Mouse (Mus musculus) hindbrain, embryonic 15.5 days (tissue): ENCODE data around the gene Phactr3. TPM values are rescaled to one million over a fixed set of nuclear protein-coding genes. Genes with fewer than 3 reads are reported as not detected.

ENCODE experiments used
- ATAC-seq: fragments of 200-750 bp; cut with Nextera tagmentation; 2 replicates; pipeline ENCODE4 v1.8.0; 2017; ENCODE audit warnings: low read depth, moderate number of reproducible peaks, moderate TSS enrichment; ENCODE audit not compliant: low FRiP score
- H3K27ac ChIP-seq: fragments of 300-500 bp; sonication (generic); replicated peaks from 2 replicates; pipeline ENCODE4 v1.5.1; 2015; ENCODE audit warnings: mild to moderate bottlenecking, inconsistent platforms
- H3K27me3 ChIP-seq: fragments of 300-500 bp; sonication (generic); 2 replicates; pipeline ENCODE4 v1.6.1; 2015; ENCODE audit warnings: control low read depth, inconsistent platforms
- H3K36me3 ChIP-seq: fragments of 300-500 bp; sonication (generic); 2 replicates; pipeline ENCODE4 v1.6.1; 2015; ENCODE audit warnings: control low read depth, inconsistent platforms
- H3K4me1 ChIP-seq: fragments of 300-500 bp; sonication (generic); replicated peaks from 2 replicates; pipeline ENCODE4 v1.6.1; 2015; ENCODE audit warnings: control low read depth, inconsistent platforms
- H3K4me2 ChIP-seq: fragments of 300-500 bp; sonication (generic); 2 replicates; pipeline ENCODE4 v1.6.1; 2015; ENCODE audit warnings: moderate library complexity, mild to moderate bottlenecking, inconsistent platforms
- H3K4me3 ChIP-seq: fragments of 300-500 bp; sonication (generic); 2 replicates; pipeline ENCODE4 v1.5.1; 2015; ENCODE audit warnings: mild to moderate bottlenecking, inconsistent platforms
- H3K9ac ChIP-seq: fragments of 300-500 bp; sonication (generic); 2 replicates; pipeline ENCODE4 v1.6.1; 2015; ENCODE audit warnings: inconsistent platforms
- H3K9me3 ChIP-seq: fragments of 300-500 bp; sonication (generic); 2 replicates; pipeline ENCODE4 v1.6.1; 2016; ENCODE audit warnings: control low read depth, inconsistent platforms
- WGBS: fragments of 180-500 bp; shearing (Covaris S2); methylation state at CpG from one replicate; pipeline ENCODE4 v1.1.7; 2015; 5-methylcytosine and 5-hydroxymethylcytosine counted together
- polyA plus RNA-seq: library from polyadenylated mRNA; unstranded; fragments of >200 nt; fragmentation: Nextera tagmentation; extraction: Ambion mirVana; gene quantifications from 2 replicates; pipeline ENCODE4 v1.2.1, GENCODE M21; 2015

Phactr3 gene
- polyA plus RNA-seq, 1 experiment from 2014 or later: 54.8 TPM

- ATAC-seq: peak; percentile 40; the same call in 1 of the 2 replicates
- H3K4me3 ChIP-seq: no peak overlapping the region
- H3K27me3 ChIP-seq: no peaks in the 10 kb centered on the region
- 56% methylated on average over 3 of the region's 3 CpGs for WGBS
- no peak overlapping the region for H3K9ac ChIP-seq
- H3K4me2 ChIP-seq: no peak overlapping the region
- no peaks in the 10 kb centered on the region for H3K9me3 ChIP-seq
- H3K27ac ChIP-seq: no peak overlapping the region
- peaks cover 5% of the 10 kb centered on the region; the same call in 1 of the 2 replicates for H3K4me1 ChIP-seq
- H3K36me3 ChIP-seq: no peaks in the 10 kb centered on the region
These were observed 122.6 kb downstream of the Phactr3 start for GRCm38 (mm10) chr2:178241374-178241773.

- ATAC-seq: no peak
- no peaks in the 10 kb centered on the region for H3K9me3 ChIP-seq
- no peak overlapping the region for H3K9ac ChIP-seq
- H3K27ac ChIP-seq: no peak overlapping the region
- peaks cover 5% of the 10 kb centered on the region; the same call in 1 of the 2 replicates for H3K4me1 ChIP-seq
- no peak overlapping the region for H3K4me2 ChIP-seq
- H3K27me3 ChIP-seq: no peaks in the 10 kb centered on the region
- H3K4me3 ChIP-seq: no peak overlapping the region
- 78% methylated on average over 3 of the region's 3 CpGs for WGBS
- no peaks in the 10 kb centered on the region for H3K36me3 ChIP-seq
These were observed 124.2 kb downstream of the Phactr3 start for GRCm38 (mm10) chr2:178242996-178243395.

GRCm38 (mm10) chr2:178244866-178245265 is 126.1 kb downstream of the Phactr3 start:
- H3K4me2 ChIP-seq: no peak overlapping the region
- no peaks in the 10 kb centered on the region for H3K27me3 ChIP-seq
- H3K9me3 ChIP-seq: no peaks in the 10 kb centered on the region
- no peak overlapping the region for H3K4me3 ChIP-seq
- peaks cover 5% of the 10 kb centered on the region; the same call in 1 of the 2 replicates for H3K4me1 ChIP-seq
- H3K9ac ChIP-seq: no peak overlapping the region
- no peaks in the 10 kb centered on the region for H3K36me3 ChIP-seq
- H3K27ac ChIP-seq: no peak overlapping the region
- WGBS: 81% methylated on average over 1 of the region's 1 CpGs
- ATAC-seq: no peak

GRCm38 (mm10) chr2:178245841-178246240 is 127.1 kb downstream of the Phactr3 start:
- no peak overlapping the region for H3K27ac ChIP-seq
- no peaks in the 10 kb centered on the region for H3K36me3 ChIP-seq
- no peak overlapping the region for H3K4me3 ChIP-seq
- WGBS: 84% methylated on average over 5 of the region's 5 CpGs
- H3K9ac ChIP-seq: no peak overlapping the region
- no peaks in the 10 kb centered on the region for H3K9me3 ChIP-seq
- H3K27me3 ChIP-seq: no peaks in the 10 kb centered on the region
- no peak overlapping the region for H3K4me2 ChIP-seq
- H3K4me1 ChIP-seq: peaks cover 5% of the 10 kb centered on the region; the same call in 1 of the 2 replicates
- ATAC-seq: no peak

- Histone ChIP-seq H3K4me3 (no peak overlapping the region), H3K4me2 (no peak overlapping the region), H3K27me3 (no peaks in the 10 kb centered on the region), H3K4me1 (no peaks in the 10 kb centered on the region), H3K36me3 (no peaks in the 10 kb centered on the region), H3K9me3 (no peaks in the 10 kb centered on the region), H3K9ac (no peak overlapping the region), H3K27ac (no peak overlapping the region)
- 55% methylated on average over 4 of the region's 4 CpGs for WGBS
- no peak for ATAC-seq
These were observed 128.0 kb downstream of the Phactr3 start for GRCm38 (mm10) chr2:178246767-178247166.

- no peak overlapping the region for H3K4me2 ChIP-seq
- 77% methylated on average over 8 of the region's 8 CpGs for WGBS
These were observed 128.5 kb downstream of the Phactr3 start for GRCm38 (mm10) chr2:178247274-178247673.

GRCm38 (mm10) chr2:178257117-178257825 is 138.5 kb downstream of the Phactr3 start:
- Histone ChIP-seq H3K4me3 (no peak overlapping the region), H3K27ac (no peak overlapping the region), H3K36me3 (0 out of 2 replicates have a peak, but pooled peaks cover 6% of the 10 kb centered on the region), H3K9ac (no peak overlapping the region), H3K9me3 (no peaks in the 10 kb centered on the region), H3K27me3 (no peaks in the 10 kb centered on the region), H3K4me1 (peaks cover 9% of the 10 kb centered on the region), H3K4me2 (no peak overlapping the region)
- WGBS: 1% methylated on average over 3 of the region's 3 CpGs
- peak; percentile 54 for ATAC-seq

More at GRCm38 (mm10) chr2:178247274-178247673, 128.5 kb downstream of the Phactr3 start:
- no peak overlapping the region for H3K9ac ChIP-seq
- no peaks in the 10 kb centered on the region for H3K36me3 ChIP-seq
- H3K4me1 ChIP-seq: no peaks in the 10 kb centered on the region
- no peaks in the 10 kb centered on the region for H3K9me3 ChIP-seq
- no peak overlapping the region for H3K27ac ChIP-seq
- ATAC-seq: no peak
- H3K27me3 ChIP-seq: no peaks in the 10 kb centered on the region
- no peak overlapping the region for H3K4me3 ChIP-seq

- no peak overlapping the region for H3K27ac ChIP-seq
- no peaks in the 10 kb centered on the region for H3K9me3 ChIP-seq
- no peaks in the 10 kb centered on the region for H3K27me3 ChIP-seq
- WGBS: 0% methylated on average over 1 of the region's 2 CpGs
- H3K9ac ChIP-seq: no peak overlapping the region
- ATAC-seq: no peak
- H3K4me2 ChIP-seq: no peak overlapping the region
- no peak overlapping the region for H3K4me3 ChIP-seq
- peaks cover 9% of the 10 kb centered on the region for H3K4me1 ChIP-seq
- 0 out of 2 replicates have a peak, but pooled peaks cover 6% of the 10 kb centered on the region for H3K36me3 ChIP-seq
These were observed 139.3 kb downstream of the Phactr3 start for GRCm38 (mm10) chr2:178257986-178258555.

- WGBS: 88% methylated on average over 4 of the region's 4 CpGs
- Histone ChIP-seq H3K4me2 (no peak overlapping the region), H3K9ac (no peak overlapping the region), H3K36me3 (0 out of 2 replicates have a peak, but pooled peaks cover 6% of the 10 kb centered on the region), H3K27ac (no peak overlapping the region), H3K27me3 (no peaks in the 10 kb centered on the region), H3K9me3 (no peaks in the 10 kb centered on the region), H3K4me1 (peaks cover 5% of the 10 kb centered on the region; the same call in 1 of the 2 replicates), H3K4me3 (no peak overlapping the region)
- ATAC-seq: no peak
These were observed 144.3 kb downstream of the Phactr3 start for GRCm38 (mm10) chr2:178263055-178263454.

GRCm38 (mm10) chr2:178264389-178264788 is 145.6 kb downstream of the Phactr3 start:
- 10% methylated on average over 8 of the region's 8 CpGs for WGBS
- H3K36me3 ChIP-seq: 0 out of 2 replicates have a peak, but pooled peaks cover 6% of the 10 kb centered on the region
- peaks cover 5% of the 10 kb centered on the region; the same call in 1 of the 2 replicates for H3K4me1 ChIP-seq
- no peak overlapping the region for H3K4me2 ChIP-seq
- no peak overlapping the region for H3K27ac ChIP-seq
- no peak overlapping the region for H3K9ac ChIP-seq
- H3K4me3 ChIP-seq: no peak overlapping the region
- H3K9me3 ChIP-seq: no peaks in the 10 kb centered on the region
- ATAC-seq: peak; percentile 64
- H3K27me3 ChIP-seq: no peaks in the 10 kb centered on the region

GRCm38 (mm10) chr2:178265454-178265853 is 146.7 kb downstream of the Phactr3 start:
- Histone ChIP-seq H3K4me3 (no peak overlapping the region), H3K4me2 (no peak overlapping the region), H3K9ac (no peak overlapping the region), H3K4me1 (peaks cover 5% of the 10 kb centered on the region; the same call in 1 of the 2 replicates), H3K27ac (no peak overlapping the region), H3K27me3 (no peaks in the 10 kb centered on the region), H3K36me3 (0 out of 2 replicates have a peak, but pooled peaks cover 2% of the 10 kb centered on the region), H3K9me3 (no peaks in the 10 kb centered on the region)
- 9% methylated on average over 2 of the region's 2 CpGs for WGBS
- peak; percentile 17; the same call in 1 of the 2 replicates for ATAC-seq

- Histone ChIP-seq H3K36me3 (no peaks in the 10 kb centered on the region), H3K4me3 (no peak overlapping the region), H3K4me2 (no peak overlapping the region), H3K9me3 (no peaks in the 10 kb centered on the region), H3K9ac (no peak overlapping the region), H3K27ac (no peak overlapping the region), H3K4me1 (peaks cover under 1% of the 10 kb centered on the region; the same call in 1 of the 2 replicates), H3K27me3 (no peaks in the 10 kb centered on the region)
- 82% methylated on average over 2 of the region's 2 CpGs for WGBS
- no peak for ATAC-seq
These were observed 152.0 kb downstream of the Phactr3 start for GRCm38 (mm10) chr2:178270794-178271193.
